Mouse (Mus musculus) liver, postnatal 0 days (tissue): ENCODE measurements around the gene Tgfbr1. TPM values are rescaled to one million over a fixed set of nuclear protein-coding genes. Genes with fewer than 3 reads are reported as not detected.

ENCODE experiments used
- ATAC-seq: fragments of 200-750 bp; cut with Nextera tagmentation; 2 replicates; pipeline ENCODE4 v1.8.0; 2017; ENCODE audit warnings: mild to moderate bottlenecking, moderate library complexity
- DNase-seq: peaks from one replicate; pipeline ENCODE4 v3.0.0-alpha.2; 2016
- H3K27ac ChIP-seq: fragments of 300-500 bp; sonication (generic); 2 replicates; pipeline ENCODE4 v1.5.1; 2014; ENCODE audit warnings: antibody characterized with exemption, moderate library complexity, mild to moderate bottlenecking, low read depth
- H3K27me3 ChIP-seq: fragments of 300-500 bp; sonication (generic); 2 replicates; pipeline ENCODE4 v1.6.1; 2014; ENCODE audit warnings: low read length, control low read depth, mixed read lengths; ENCODE audit not compliant: insufficient read depth
- H3K36me3 ChIP-seq: fragments of 300-500 bp; sonication (generic); replicated peaks from 2 replicates; pipeline ENCODE4 v1.6.1; 2014; ENCODE audit warnings: mild to moderate bottlenecking, control low read depth, low read length, moderate library complexity, mixed read lengths; ENCODE audit not compliant: insufficient read depth
- H3K4me1 ChIP-seq: fragments of 300-500 bp; sonication (generic); 2 replicates; pipeline ENCODE4 v1.6.1; 2014; ENCODE audit warnings: antibody characterized with exemption, mild to moderate bottlenecking, control low read depth; ENCODE audit not compliant: insufficient read depth
- H3K4me2 ChIP-seq: fragments of 300-500 bp; sonication (generic); 2 replicates; pipeline ENCODE4 v1.6.1; 2014; ENCODE audit warnings: low read depth, mild to moderate bottlenecking, low read length, moderate library complexity, mixed read lengths
- H3K4me3 ChIP-seq: fragments of 300-500 bp; sonication (generic); 2 replicates; pipeline ENCODE4 v1.5.1; 2014; ENCODE audit warnings: low read depth, low read length
- H3K9ac ChIP-seq: fragments of 300-500 bp; sonication (generic); replicated peaks from 2 replicates; pipeline ENCODE4 v1.6.1; 2014; ENCODE audit warnings: mild to moderate bottlenecking, moderate library complexity
- H3K9me3 ChIP-seq: fragments of 300-500 bp; sonication (generic); 2 replicates; pipeline ENCODE4 v1.6.1; 2016; ENCODE audit warnings: mild to moderate bottlenecking, control low read depth, low read length, mixed read lengths
- CTCF ChIP-seq: sonication (generic); IDR thresholded peaks from 2 replicates; pipeline ENCODE4 v1.5.1; 2016; ENCODE audit warnings: antibody characterized with exemption, low read depth
- EP300 ChIP-seq: IDR thresholded peaks from 2 replicates; pipeline ENCODE4 v1.6.1; 2016; ENCODE audit warnings: antibody characterized with exemption, low read depth, mild to moderate bottlenecking
- WGBS: fragments of 180-500 bp; shearing (Covaris S2); extraction: QIAGEN DNeasy Blood & Tissue Kit; methylation state at CpG from one replicate; pipeline ENCODE4 v1.1.7; 2014; ENCODE audit not compliant: insufficient replicate concordance; 5-methylcytosine and 5-hydroxymethylcytosine counted together
- polyA plus RNA-seq: library from polyadenylated mRNA; unstranded; fragments of >200 nt; fragmentation: Nextera tagmentation; extraction: Ambion mirVana; gene quantifications from 2 replicates; pipeline ENCODE4 v1.2.1, GENCODE M21; 2015

The Tgfbr1 gene
- polyA plus RNA-seq, 1 experiment from 2014 or later, result 5.2 TPM

DNA sequence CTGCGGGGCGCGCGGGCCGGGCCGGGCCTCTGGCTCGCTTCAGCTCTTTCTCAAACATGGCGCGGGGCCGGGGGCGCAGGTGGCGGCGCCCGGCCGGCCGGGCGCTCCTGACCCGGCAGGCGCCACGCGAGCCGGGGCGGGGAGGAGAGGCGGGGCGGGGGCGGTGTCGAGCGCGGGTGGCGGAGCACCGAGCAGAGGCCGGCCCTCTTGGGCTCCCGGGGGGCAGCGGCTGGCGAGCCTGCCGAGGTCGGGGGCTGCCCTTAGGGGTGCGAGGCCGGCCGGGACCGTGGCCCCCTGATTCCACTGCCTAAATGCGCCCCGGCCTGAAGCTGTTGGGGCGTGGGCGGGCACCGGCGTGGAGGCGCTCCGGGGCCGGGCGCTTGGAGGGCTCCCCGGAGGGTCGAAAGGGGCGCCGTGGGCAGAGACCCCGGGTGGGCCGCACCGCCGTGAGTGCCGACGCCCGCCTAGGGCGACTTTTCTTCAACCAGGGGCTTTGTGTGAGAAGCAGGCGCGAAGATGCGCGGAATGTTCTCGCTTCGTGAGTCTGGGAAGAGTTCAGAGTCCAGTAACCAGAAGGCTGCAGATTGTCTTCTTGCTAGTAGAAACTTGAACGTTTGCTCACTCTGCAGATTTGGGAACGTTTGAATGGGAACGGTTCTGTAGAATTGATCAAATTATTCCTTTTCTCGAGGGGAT lies 542 bp downstream of the Tgfbr1 start:
- Histone ChIP-seq H3K36me3 (no peaks in the 10 kb centered on the region), H3K27ac (peak overlapping the region; percentile 99), H3K9me3 (no peaks in the 10 kb centered on the region), H3K4me3 (peak overlapping the region; percentile 95), H3K27me3 (no peaks in the 10 kb centered on the region), H3K4me2 (peak overlapping the region; percentile 100), H3K4me1 (peaks cover 19% of the 10 kb centered on the region), H3K9ac (peak overlapping the region; percentile 87)
- ATAC-seq (peak; percentile 75), DNase-seq (peak; percentile 81)
- WGBS, result 2% methylated on average over 46 of the region's 73 CpGs
- TF ChIP-seq CTCF (no peak), EP300 (no peak)

DNA sequence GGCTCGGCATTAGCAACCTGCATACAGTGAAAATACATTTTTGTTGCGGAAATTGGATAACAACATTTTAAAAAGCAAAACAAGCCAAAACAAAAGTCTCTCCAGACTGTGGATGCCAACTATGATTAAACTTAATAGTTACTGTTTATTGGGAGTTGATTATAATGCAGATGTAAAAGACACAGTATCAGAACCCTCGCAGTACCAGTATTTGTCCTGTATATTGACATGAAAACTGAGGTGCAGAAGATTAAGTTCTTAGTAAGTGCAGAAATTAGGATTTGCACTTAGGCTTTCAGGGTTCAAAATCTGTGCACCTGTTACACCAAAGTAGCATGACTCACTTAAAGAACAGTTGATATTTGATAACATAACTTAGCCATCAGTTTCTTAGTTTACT lies 1.3 kb downstream of the Tgfbr1 start:
- peak overlapping the region; percentile 100 for H3K4me2 ChIP-seq
- ATAC-seq, result no peak
- no peak for TF ChIP-seq CTCF
- no peak for TF ChIP-seq EP300
- no peaks in the 10 kb centered on the region for H3K27me3 ChIP-seq
- peaks cover 19% of the 10 kb centered on the region for H3K4me1 ChIP-seq
- H3K9me3 ChIP-seq, result no peaks in the 10 kb centered on the region
- no peak for DNase-seq
- no peaks in the 10 kb centered on the region for H3K36me3 ChIP-seq
- 48% methylated on average over 3 of the region's 3 CpGs for WGBS
- no peak overlapping the region for H3K9ac ChIP-seq
- peak overlapping the region; percentile 95 for H3K4me3 ChIP-seq
- no peak overlapping the region for H3K27ac ChIP-seq

DNA sequence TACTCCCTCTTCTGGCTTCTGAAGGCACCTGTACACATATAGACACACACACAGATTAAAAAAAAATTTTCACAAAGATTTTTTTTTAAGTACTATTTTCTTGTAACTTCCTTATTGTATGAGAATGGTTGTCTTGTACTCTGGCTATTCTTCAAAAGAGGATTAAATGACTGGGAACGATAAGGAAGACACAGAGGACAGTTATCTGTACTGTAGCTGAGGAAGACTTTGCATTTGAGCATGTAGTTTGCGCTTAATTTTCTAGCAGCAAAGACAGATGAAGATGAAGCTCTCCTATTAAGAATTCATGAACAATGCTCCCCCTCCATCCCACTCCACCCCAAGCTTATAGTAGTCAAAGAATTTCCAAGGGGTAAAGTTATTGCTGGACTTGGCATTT lies 9.6 kb downstream of the Tgfbr1 start:
- H3K27me3 ChIP-seq, result no peaks in the 10 kb centered on the region
- 78% methylated on average over 2 of the region's 2 CpGs for WGBS
- TF ChIP-seq CTCF, result no peak
- no peak for TF ChIP-seq EP300
- peaks cover 2% of the 10 kb centered on the region; the same call in 1 of the 2 replicates for H3K9me3 ChIP-seq
- no peak for ATAC-seq
- H3K4me1 ChIP-seq, result peaks cover 4% of the 10 kb centered on the region; the same call in 1 of the 2 replicates
- no peaks in the 10 kb centered on the region for H3K36me3 ChIP-seq
- no peak for DNase-seq
- no peak overlapping the region for H3K4me2 ChIP-seq
- no peak overlapping the region for H3K4me3 ChIP-seq
- H3K27ac ChIP-seq, result no peak overlapping the region
- H3K9ac ChIP-seq, result no peak overlapping the region

DNA sequence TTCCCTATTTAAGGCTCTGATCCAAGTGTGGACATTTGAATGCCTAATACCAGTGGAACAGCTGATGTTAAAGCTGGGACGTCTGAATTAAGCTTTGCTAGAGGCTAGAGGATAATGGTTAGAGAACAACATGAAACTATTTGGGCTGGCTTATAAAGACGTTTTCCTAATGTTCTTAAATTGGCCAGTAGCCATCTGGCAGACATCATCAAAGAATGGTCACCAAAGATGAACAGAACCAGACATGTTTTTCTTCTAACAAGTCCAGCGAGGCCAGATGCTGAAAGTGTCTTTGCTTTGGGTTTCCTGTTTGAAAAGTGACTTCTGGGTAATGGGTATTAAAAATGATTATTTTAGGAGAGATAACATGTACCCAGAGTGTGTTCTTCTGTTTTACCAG lies 10.1 kb downstream of the Tgfbr1 start:
- H3K27ac ChIP-seq, result no peak overlapping the region
- WGBS, result 71% methylated on average over 3 of the region's 3 CpGs
- H3K36me3 ChIP-seq, result no peaks in the 10 kb centered on the region
- no peak overlapping the region for H3K4me3 ChIP-seq
- ATAC-seq (no peak), DNase-seq (no peak)
- H3K9me3 ChIP-seq, result peaks cover 2% of the 10 kb centered on the region; the same call in 1 of the 2 replicates
- H3K9ac ChIP-seq, result no peak overlapping the region
- H3K27me3 ChIP-seq, result no peaks in the 10 kb centered on the region
- TF ChIP-seq CTCF (no peak), EP300 (no peak)
- H3K4me2 ChIP-seq, result no peak overlapping the region
- peaks cover 8% of the 10 kb centered on the region; the same call in 1 of the 2 replicates for H3K4me1 ChIP-seq

DNA sequence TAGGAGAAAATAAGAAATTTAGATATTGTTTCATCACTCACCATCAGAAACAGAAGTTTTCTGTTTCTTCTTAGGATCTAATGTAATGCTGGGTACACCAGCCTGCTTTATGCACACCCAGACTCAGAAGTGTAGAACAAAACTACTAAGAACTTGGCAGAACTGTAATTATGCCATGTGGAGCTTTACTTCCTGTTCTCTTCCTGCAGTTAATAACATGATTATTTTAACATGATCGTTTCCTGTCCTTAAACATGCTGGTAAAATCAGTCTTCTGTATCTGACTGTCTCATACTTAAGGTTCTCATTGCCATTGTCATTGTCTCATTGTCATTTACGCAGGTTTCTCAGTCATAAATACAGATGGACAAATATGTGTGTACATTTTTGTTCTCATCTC lies 15.7 kb downstream of the Tgfbr1 start:
- Histone ChIP-seq H3K36me3 (no peaks in the 10 kb centered on the region), H3K4me2 (no peak overlapping the region), H3K9me3 (peaks cover 2% of the 10 kb centered on the region; the same call in 1 of the 2 replicates), H3K27ac (no peak overlapping the region), H3K9ac (no peak overlapping the region), H3K4me3 (no peak overlapping the region), H3K4me1 (peaks cover 6% of the 10 kb centered on the region; the same call in 1 of the 2 replicates), H3K27me3 (no peaks in the 10 kb centered on the region)
- TF ChIP-seq EP300, result no peak
- no peak for TF ChIP-seq CTCF
- DNase-seq, result no peak
- WGBS, result 44% methylated on average over 2 of the region's 2 CpGs
- no peak for ATAC-seq

DNA sequence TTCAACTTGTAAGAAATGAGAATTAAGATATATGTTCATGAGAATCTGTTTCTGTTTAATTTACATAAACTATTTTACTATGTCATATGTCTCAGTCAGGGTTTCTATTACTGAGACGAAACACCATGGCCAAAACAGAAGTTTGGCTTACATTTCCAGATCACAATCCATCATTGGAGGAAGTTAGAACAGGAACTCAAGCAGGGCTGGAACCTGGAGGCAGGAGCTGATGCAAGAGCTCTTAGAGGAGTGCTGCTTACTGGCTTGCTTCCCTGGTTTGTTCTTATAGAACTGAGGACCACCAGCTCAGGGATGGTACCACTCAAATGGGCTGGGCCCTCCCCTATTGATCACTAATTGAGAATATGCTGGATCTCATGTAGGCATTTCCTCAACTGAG lies 25.7 kb downstream of the Tgfbr1 start:
- Histone ChIP-seq H3K27ac (no peak overlapping the region), H3K4me1 (no peaks in the 10 kb centered on the region; the same call in 1 of the 2 replicates), H3K4me3 (no peak overlapping the region), H3K27me3 (no peaks in the 10 kb centered on the region), H3K9ac (no peak overlapping the region), H3K36me3 (no peaks in the 10 kb centered on the region), H3K9me3 (no peaks in the 10 kb centered on the region), H3K4me2 (no peak overlapping the region)
- ATAC-seq (no peak), DNase-seq (no peak)
- 40% methylated on average over 1 of the region's 1 CpGs for WGBS
- no peak for TF ChIP-seq CTCF
